Mouse (Mus musculus): ENCODE measurements around the gene Trpm3.

GRCm38 (mm10) chr19:22739240-22739639, 600.4 kb downstream of the Trpm3 start:
- no peak for TF ChIP-seq GATA1 (IDR thresholded peaks at IDR 0.05; ENCODE audit: borderline replicate concordance, low read length)
- no peak for TF ChIP-seq FLI1 (IDR thresholded peaks at IDR 0.05; ENCODE audit: low read length)
